Mouse (Mus musculus) frontal cortex, postnatal 10 days (tissue): ENCODE results near the gene Suox.
"Not testable (repeated sequence)": the region's sequence is repeated elsewhere in the genome, so short reads cannot be mapped to it uniquely, and the experiment has no call there.

ENCODE experiments used
- DNase-seq, 2 experiments: peaks; one replicate each; pipeline ENCODE4 v3.0.0; 2022; ENCODE audit warnings: low spot score in 2 of 2, mixed read lengths in 1 of 2

Gene Suox

DNA sequence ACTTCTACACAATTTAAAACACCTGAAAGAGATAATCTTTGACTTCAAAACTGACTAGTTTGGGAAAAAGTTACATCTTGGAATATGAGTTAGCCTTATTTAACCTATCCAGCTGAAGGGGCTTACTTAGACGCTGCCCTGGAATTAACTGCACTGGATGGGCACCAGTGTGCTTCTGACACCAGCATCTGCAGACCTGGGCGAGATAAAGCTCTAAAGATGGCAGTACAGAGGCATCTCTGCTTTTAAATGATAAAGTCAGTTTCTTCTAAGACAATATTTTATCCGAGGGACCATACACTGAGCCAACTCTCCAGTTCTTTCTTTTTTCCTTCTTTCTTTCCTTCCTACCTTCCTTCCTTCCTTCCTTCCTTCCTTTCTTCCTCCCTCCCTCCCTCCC lies 9.1 kb downstream of the Suox start:
- no peak for DNase-seq

DNA sequence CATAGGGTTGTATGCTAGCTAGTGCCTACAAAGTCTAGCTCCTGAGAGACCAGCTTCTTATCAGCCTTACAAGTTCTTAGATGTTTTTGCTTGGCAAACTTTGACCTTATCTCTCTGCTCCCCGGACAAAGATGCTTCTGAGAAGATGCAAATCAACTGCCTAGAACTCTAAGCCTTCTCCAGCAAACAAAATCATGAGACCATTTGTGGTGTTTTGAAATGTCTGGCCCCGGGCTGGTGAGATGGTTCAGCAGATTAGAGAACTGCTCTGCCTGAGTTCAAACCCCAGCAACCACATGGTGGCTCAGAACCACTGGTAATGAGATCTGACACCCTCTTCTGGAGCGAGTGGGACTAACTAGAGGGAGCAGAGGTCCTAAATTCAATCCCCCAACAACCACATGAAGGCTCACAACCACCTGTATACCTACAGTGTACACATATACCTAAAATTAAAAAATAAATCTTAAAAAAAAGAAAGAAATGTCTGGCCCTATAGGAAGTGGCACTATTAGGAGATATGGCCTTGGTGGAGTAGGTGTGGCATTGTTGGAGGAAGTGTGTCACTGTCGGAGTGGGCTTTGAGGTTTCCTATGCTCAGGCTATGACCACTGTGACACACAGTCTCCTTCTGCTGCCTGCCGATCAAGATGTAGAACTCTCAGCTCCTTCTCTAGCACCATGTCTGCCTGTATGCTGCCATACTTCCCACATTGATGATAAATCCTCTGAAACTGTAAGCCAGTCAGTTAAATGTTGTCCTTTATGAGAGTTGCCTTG lies 10.2 kb downstream of the Suox start:
- no peak for DNase-seq

DNA sequence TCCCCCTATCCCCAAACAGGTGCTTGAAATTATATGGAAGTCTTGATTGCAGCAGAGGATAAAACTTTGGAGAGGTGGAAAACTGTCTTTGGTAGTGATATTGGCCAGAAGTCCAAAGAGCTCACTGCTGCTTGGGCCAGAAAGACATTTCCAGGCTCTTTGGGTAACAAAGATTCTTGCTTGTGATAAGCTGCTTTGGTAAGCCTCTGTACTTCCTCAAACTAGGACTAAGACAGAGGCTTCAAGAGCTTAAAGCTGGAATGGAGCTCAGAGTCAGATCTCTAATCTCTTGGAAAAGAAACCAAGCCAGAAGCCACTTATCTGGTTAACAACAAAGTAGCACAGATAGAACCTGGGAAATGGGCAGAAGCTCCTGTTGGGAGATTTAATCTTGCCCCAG lies 11.4 kb downstream of the Suox start:
- no peak for DNase-seq

DNA sequence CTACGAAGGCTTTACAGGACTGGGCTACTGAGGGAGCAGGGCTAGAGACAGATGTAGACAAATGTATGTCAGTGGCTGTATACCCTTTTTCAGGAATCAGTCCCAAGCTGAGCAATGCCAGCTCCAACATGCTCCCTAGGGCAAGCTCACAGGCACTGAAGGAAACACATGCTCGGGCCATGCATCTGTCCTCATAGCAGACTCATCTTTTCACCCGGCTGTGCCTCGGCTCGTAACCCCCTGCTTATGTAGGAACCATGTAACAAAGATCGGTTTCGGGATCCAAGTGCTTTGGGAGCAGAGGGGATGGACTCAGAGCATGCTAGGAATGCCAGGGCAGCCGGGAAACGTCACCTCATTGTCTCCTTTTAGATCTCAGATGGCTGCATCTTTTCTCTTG lies 14.4 kb downstream of the Suox start:
- DNase-seq: no peak

DNA sequence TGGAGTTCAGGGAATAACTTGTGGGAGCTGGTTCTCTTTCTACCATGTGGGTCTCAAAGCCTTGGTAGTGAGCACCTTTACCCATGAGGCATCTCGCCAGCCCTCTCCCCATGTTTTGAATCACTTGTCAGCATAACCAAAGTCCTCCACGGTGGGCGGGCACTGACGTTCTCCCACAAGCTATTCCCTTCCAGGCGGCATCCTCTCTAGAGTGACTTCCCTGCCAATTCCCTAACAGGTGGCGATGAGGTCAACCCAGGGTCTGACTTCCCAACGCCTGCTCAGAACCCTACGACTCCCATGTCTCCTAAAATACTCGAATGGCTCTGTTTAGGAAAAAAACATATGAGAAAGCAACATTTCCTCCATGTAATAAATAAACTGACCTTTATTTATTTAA lies 16.0 kb downstream of the Suox start:
- no peak for DNase-seq

DNA sequence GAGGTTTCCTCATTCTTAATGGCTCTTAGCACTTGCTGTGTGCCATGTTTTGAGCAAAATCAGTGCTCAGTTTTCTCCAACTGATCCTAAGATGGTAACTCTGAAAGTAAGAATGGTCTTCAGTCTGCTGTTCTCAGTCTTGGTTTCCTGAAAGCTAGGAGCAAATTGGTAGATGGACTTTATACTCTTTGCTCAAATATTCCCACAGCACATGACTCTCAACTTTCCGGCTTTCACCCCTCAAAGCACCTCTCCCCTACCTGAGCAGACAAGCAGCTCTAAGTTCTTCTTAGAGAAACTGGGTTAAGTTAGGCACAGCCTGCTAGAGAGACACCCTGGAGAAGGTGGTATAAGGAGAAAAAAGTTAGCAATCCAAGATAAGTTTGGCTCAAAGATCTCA lies 17.1 kb downstream of the Suox start:
- no peak for DNase-seq

DNA sequence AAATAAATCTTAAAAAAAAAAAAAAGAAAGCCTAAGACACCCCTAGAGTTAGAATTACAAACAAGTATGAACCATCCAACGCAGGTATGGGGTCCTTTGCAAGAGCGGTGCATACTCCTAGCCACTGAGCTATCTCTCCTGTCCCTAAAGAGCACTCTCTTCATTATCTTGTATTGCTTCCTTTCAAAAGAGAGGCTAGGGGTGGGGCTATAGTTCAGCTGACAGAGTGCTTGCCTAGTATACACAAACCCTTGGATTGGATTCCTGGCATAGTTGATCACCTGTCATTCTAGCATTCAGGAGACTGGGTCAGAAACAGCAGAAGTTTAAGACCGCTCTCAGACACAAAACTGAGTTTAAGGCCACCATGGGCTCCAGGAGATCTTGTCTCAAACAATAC lies 18.6 kb downstream of the Suox start:
- DNase-seq: no peak

DNA sequence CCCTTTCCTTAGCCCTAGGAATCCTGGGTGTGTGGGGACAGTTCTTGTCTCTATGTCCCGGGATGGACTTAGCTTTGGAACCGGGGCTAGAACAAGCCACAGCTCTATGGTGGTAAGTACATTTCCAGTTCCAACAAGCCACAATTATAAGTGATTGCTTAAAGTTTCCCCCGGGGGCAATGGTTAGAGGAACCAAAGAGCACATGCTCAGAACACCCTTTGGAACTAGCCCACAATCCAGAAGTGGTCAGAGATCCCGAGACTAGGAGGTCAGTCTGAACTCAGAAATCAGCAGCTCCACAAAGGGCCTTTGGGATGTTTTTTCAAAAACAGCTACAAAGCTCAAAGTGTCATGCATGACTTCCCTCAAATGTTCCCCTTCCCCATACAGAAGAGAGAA lies 20.0 kb downstream of the Suox start:
- DNase-seq: no peak

DNA sequence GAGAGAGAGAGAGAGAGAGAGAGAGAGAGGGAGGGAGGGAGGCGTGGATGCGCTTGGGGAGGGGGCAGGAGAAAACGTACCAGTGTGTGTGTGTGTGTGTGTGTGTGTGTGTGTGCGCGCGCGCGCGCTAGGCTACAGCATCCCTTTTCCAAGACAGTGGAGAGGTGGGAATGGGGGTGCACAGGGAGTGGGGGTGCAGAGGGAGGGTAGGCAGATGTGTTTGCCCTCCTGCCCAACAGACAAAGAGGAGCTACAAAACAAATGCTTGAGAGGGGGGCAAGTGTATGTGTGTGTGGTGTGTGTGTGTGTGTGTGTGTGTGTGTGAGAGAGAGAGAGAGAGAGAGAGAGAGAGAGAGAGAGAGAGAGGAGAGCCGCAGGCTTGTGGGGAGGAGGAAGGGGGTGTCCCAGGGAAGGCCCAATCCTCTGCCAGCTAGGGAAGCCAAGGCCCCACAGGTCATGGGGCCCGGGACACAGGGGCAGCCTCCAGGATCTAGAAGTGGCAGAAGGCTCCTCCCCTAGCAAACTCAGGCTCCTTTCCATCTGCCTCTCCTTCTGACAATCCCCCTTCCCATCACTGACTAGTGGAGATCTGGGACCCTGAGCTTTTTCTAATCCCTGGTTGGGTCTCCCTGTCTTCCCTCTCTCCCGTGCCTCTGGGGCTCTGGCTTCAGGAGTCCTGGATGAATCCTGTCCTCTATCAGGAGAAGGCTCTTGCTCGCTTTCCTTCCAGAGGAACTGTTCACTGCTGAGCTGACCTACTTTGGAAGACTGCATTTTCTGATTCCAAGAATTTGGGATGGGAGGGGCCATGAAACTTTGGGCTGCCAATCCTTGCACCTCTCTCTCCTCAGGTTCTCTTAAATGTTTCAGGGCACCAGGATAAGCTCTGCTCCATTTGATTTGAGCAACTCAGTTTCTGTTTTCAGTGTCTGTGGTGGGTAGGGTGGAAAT lies 27.5 kb downstream of the Suox start:
- peak; percentile 54 to 56 for DNase-seq

DNA sequence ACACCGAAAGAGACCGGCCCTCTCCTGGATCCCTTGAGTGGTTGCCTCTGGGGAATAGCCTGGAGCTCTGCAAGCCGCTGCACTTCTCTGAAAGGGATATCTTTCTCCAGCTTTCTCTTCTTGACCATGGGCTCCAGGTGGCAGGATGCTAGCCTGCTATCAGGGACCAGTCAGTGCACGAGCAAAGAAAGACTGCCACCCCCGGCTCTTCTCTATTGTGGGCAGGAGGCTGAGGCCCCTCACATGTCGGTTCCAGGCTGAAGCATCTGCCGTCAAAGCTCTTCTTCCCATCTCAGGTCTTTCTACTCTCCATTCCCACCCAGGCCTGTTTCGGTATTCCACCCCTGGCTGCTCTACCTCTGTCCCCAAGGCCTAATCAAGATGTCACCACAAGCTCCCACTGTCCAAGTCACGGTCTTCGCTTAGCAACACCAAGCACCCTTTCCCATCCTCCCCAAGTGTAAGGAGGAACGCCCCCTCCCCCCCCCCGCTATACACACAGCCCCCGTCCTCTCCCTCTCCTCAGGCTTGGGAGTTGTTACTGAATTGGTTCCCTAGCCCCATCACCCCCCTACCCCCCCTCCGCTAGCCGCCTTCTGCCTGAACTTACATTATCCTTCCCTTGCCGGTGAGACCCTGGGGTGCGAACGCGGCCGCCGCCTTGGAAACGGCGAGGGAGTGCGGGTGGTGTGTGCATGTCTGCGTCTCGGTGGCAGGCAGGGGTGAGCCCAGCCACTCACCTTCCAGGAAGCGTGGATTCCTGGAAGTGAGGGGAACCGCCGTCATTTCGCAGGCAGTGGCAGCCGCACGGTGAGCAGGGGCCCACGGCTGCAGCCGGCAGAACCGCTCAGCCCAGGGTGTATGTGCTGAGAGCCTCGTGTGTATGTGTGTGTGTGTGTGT lies 28.5 kb downstream of the Suox start, which contains the start of gene Ikzf4:
Gene Ikzf4, minus strand, starts transcription at position 881 of the 901 bp plus-strand sequence.
- peak; percentile 36 to 58 for DNase-seq

DNA sequence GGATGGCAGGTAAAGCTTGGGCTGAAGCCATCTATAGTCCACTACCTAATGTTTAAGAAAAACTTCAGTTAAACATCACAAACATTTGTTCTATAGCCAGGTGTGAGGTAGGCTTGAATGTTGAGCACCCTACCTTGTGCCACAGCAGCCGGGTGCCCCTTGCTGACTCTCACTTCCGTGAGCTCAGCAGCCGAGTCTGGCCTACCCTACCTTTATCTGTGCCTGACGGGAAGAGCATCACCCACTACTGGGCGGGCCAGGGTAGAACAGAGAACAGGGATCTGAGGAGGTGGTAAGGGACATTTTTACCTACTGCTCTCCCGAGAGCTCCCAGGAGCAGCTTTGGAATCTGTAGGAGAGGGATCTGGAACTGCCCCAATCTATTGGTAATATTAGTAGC lies 31.1 kb downstream of the Suox start:
- DNase-seq: no peak

DNA sequence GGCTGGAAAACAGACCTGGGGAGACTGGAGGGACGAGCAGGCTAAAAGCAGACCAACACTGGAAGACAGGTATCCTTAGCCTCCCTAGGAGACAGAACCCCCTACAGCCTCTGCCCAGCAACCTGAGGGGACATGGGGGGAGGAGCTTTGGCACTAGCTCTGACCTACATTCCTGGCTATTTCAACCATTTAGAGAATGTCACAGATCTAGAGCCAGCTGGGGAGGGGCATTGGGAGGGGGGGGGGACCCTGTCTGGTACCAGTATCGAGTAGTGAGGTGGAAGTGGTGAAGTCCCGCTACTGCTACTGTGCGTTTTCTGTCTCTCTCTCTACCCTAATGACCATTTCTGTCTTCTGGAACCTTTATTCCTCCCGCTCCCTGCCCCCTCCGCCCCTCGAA lies 32.0 kb downstream of the Suox start:
- DNase-seq: no peak

DNA sequence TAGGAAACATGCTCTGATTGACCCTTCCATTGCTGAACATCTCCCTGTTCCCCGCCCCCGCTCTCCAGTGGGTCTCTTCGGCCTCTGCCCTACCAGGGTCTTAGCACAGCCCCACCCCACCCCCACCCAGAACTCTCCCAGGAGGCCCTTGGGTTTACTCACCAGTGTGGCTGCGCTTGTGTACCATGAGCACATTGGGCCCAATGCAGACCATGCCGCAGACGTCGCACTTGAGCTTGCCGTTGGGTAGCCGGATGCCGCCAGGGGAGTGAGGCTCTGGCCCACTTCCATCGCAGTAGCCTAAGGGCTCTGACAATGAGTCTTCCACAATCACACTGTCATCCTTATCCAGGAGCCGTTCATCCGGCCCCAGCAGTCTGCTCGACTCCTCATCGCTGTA lies 33.0 kb downstream of the Suox start:
- DNase-seq: no peak

DNA sequence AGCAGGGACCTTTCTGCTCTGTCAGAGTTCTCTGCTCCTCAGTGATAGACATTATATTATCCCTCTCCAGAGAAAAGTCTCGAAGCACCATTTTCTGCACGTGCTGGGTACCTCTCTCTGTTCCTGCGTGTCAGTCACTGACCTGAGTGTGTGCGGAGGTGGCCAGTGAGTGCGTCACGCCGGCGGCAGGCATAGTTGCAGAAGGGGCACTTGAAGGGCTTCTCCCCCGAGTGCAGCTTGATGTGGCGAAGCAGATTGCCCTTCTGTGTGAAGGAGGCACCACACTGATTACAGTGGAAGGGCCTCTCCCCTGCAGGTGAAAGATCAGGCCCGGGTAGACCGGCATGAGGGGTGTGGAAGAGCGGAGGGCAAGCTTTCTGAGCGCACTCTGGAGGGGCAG lies 33.9 kb downstream of the Suox start:
- no peak for DNase-seq

DNA sequence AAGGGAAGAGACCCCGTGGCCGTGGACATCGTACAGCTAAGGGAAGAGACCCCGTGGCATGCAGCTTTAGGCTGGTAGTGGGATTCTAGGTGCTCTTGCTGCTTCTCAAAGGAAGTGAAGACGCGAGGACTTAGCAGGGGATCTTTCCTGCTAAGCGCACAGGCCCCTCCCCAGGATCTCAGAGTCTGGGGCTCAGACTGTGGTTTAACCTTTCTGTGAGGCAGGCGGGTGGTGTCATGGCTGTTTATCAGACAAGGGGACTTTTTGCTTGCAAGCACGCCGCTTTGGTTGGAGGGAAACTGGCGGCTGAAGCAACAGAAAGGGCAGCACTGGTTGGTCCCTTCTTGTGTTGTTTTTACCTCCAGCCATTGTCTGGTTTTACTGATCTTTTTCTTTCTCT lies 36.9 kb downstream of the Suox start:
- no peak for DNase-seq

DNA sequence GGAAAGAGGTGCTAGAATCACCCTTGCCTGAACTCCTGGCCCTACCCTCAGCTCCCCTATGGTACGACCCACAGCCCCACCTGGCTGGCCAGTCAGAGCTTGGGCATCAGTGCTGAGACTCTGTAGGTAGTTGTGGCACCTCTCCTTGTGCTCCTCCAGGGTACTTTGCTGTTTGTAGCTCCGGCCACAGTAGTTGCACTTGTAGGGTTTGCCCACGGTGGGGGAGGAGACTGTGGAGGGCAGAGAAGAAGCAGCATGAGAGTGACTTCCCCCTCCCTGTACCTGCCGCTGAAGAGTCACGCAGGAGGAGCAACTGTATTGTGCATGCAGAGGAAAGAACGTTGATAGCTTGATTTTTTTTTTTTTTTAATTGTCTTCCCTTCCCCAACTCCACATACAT lies 37.3 kb downstream of the Suox start:
- DNase-seq: no peak

DNA sequence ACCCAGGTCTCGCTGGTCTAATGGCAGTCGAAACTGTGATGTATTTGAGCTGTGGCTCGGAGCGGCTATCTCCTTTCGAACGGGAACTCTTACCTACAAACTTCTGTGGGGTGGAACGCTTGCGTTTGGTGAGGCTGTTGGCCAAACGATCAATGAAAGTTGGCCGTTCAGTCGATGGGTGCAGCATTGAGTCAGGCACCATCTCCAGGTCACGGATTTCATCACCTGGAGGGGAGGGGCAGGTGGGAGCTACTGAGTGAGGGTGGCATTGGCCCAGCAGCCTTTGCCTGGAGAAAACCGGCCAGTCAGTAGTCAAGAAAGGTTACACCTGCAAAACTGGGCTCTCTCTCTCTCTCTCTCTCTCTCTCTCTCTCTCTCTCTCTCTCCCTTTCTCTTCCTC lies 38.2 kb downstream of the Suox start:
- DNase-seq: no peak

DNA sequence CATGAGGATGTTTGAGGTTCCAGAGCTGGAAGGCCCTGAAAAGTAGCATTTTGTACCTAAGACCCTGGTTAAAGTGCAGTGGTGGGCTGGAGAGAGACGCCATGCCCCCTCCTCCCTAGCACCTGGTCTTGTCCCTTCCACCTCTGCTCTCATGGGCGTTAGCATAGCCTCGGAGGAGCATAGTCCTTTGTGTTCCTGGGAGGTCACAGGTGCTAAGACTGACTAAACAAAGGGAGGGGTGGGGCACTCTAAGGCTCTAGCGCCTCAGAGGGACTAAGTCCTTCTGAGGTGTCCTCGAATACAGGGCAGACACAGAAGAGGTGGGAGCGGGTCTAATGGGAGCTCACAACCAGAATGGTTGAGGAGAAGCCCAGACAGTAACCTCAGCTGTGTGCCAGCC lies 42.3 kb downstream of the Suox start:
- DNase-seq: no peak

DNA sequence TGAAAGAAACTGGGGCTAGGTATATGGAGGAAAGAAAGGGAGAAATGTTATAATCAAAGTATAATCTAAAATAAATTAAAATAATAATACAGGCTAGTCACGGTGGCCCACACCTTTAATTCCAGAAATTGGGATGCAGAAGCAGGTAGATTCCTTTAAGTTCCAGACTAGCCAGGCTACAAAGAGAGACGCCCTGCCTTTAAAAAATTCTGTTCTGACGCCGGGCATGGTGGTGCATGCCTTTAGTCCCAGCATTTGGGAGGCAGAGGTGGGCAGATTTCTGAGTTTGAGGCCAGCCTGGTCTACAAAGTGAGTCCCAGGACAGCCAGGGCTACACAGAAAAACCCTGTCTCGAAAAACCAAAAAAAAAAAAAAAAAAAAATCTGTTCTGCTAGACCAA lies 43.6 kb downstream of the Suox start:
- not testable (repeated sequence) for DNase-seq

DNA sequence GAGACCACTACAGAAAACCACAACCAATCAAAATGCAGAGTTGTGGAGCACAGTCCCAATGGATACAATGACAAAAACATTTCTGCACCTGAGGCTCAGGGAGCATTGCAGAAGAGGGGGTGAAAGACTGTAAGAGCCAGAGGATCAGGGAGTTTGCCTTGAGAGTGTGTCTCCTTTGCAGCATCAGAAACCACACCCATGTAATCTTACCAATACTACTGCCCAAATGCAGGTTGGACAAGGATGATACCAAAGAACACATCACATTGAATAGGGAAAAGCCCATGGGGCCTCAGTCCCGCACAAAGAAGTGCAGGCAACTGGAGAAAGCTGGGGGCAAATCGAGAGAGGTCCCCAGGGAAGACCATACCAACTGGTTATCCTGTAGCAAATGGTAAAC lies 44.1 kb downstream of the Suox start:
- no peak for DNase-seq

DNA sequence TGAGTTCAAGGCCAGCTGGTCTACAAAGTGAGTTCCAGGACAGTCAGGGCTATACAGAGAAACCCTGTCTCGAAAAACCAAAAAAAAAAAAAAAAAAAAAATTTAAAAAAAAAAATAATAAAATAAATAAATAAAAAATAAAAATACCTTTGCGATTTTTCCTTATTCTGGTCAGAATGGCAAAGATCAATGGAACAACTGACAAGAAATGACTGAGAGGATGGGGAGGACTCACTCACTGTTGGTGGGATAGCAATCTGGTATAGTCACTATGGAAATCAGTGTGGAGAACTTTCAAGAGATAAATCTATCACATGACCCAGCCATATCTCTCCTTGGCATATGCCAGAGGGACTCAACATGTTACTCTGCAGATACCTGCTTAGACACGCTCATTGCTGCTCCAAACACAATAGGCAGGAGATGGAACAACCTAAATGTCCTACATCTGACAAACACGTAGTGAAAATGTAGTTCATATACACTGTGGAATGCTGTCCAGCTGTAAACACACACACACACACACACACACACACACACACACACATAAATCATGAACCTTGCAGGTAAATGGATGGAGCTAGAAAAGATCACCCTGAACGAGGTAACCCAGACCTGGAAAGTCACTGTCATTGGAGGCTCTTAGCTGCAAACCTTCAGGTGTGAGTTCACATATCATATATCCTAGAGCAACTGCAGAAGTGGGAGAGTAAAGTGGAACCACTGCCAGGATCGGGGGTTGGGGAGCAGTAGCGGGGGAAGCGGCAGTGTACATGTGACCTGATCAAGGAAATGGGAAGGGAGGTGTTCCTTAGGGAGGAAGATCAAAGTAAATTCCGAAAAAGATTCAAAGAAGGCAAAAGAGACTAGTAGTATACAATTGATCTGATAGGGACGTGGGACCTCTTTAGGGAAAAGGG lies 46.2 kb downstream of the Suox start:
- DNase-seq: no peak
